Comparison of ENCODE assay signal across 8 mouse cellular contexts in the genomic region with DNA sequence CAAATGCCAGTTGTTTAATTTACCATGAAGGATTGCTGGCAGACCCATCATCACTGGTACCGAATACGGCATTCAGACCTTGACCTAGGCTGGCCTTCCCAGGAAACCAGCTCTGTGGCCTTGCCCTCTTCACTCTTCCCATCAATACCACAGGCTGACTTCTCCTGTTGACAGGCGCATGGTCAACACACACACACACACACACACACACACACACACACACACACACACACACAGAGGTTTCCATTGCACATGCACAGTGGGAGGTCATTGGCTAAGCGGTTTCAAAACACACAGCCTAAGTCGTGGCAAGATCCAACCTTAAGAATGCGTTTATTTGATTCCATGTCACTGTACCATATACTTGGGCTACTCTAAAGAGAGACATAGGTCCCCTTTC.
A peak's percentile ranks its signal among the peaks of the same experiment; 100 is the strongest.
DNase-seq lines count a peak whose midpoint lies in the region; ATAC-seq and TF ChIP-seq lines count a peak whose summit lies in the region.

No protein-coding gene starts in this region.

- no peak overlapping the region for H3K9ac ChIP-seq in midbrain, embryonic 11.5 days (ENCODE audit: low read length)
- no peak overlapping the region for H3K9ac ChIP-seq in midbrain, embryonic 16.5 days (ENCODE audit: low read depth, low read length)
- H3K9ac ChIP-seq in neural tube, embryonic 15.5 days (replicated peaks), result no peak overlapping the region
- no peak overlapping the region for H3K9ac ChIP-seq in forebrain, embryonic 14.5 days (ENCODE audit: low read length)

- intact Hi-C loops in gastrocnemius, adult 2 months (cut with DNase I), result loop anchor here (10.0 kb wide), 1 partner anchor 210 kb away; no protein-coding TSS in a partner anchor

- H3K9me3 ChIP-seq in midbrain, embryonic 11.5 days (ENCODE audit: control insufficient read depth, low read length), result no peaks in the 10 kb centered on the region
- H3K9me3 ChIP-seq in midbrain, embryonic 16.5 days (replicated peaks; ENCODE audit: control insufficient read depth, low read length, poor library complexity, severe bottlenecking), result no peaks in the 10 kb centered on the region
- no peaks in the 10 kb centered on the region for H3K9me3 ChIP-seq in neural tube, embryonic 15.5 days (replicated peaks)
- H3K9me3 ChIP-seq in forebrain, embryonic 14.5 days (replicated peaks; ENCODE audit: control insufficient read depth, low read length), result no peaks in the 10 kb centered on the region

- peak; percentile 23; the same call in 1 of the 2 replicates for ATAC-seq in midbrain, embryonic 11.5 days (ENCODE audit: low FRiP score)
- ATAC-seq in midbrain, embryonic 16.5 days, result no peak
- no peak for ATAC-seq in neural tube, embryonic 15.5 days (ENCODE audit: low FRiP score)
- ATAC-seq in forebrain, embryonic 14.5 days, result no peak

- H3K4me1 ChIP-seq in midbrain, embryonic 11.5 days (ENCODE audit: control insufficient read depth, insufficient read depth, low read length), result peaks cover 13% of the 10 kb centered on the region; the same call in 1 of the 2 replicates
- peaks cover 8% of the 10 kb centered on the region for H3K4me1 ChIP-seq in midbrain, embryonic 16.5 days (ENCODE audit: control insufficient read depth, insufficient read depth, low read length)
- peaks cover 25% of the 10 kb centered on the region for H3K4me1 ChIP-seq in neural tube, embryonic 15.5 days
- peaks cover 13% of the 10 kb centered on the region for H3K4me1 ChIP-seq in forebrain, embryonic 14.5 days (ENCODE audit: control insufficient read depth, insufficient read depth, low read length)

- DNase-seq in gastrocnemius, adult 2 months, result no peak
- no peak for DNase-seq in gastrocnemius, postnatal 4 days (ENCODE audit: low spot score in 2 of 2)
- no peak for DNase-seq in midbrain, embryonic 11.5 days (ENCODE audit: low spot score, missing footprints)
- DNase-seq in kidney, postnatal 25 days, result peak; percentile 15 to 33
- no peak for DNase-seq in forebrain, embryonic 14.5 days (ENCODE audit: low spot score)
- no peak for DNase-seq in frontal cortex, postnatal 25 days (ENCODE audit: low spot score in 2 of 2)

- WGBS in midbrain, embryonic 11.5 days, result 38% methylated on average over 6 of the region's 6 CpGs
- WGBS in midbrain, embryonic 16.5 days, result 52% methylated on average over 6 of the region's 6 CpGs
- WGBS in neural tube, embryonic 15.5 days, result 56% methylated on average over 6 of the region's 6 CpGs
- 45% methylated on average over 6 of the region's 6 CpGs for WGBS in forebrain, embryonic 14.5 days

- TF ChIP-seq CTCF in gastrocnemius, adult 2 months (IDR thresholded peaks at IDR 0.05), result no peak

- H3K27me3 ChIP-seq in midbrain, embryonic 11.5 days (ENCODE audit: control insufficient read depth, insufficient read depth, low read length), result no peaks in the 10 kb centered on the region
- no peaks in the 10 kb centered on the region for H3K27me3 ChIP-seq in midbrain, embryonic 16.5 days (ENCODE audit: control insufficient read depth, insufficient read depth, low read depth, low read length)
- H3K27me3 ChIP-seq in neural tube, embryonic 15.5 days (replicated peaks), result no peaks in the 10 kb centered on the region
- H3K27me3 ChIP-seq in forebrain, embryonic 14.5 days (replicated peaks; ENCODE audit: control insufficient read depth, insufficient read depth, low read length), result no peaks in the 10 kb centered on the region

- peak overlapping the region; percentile 81; the same call in 1 of the 2 replicates for H3K27ac ChIP-seq in gastrocnemius, adult 2 months
- H3K27ac ChIP-seq in midbrain, embryonic 11.5 days (ENCODE audit: low read depth, low read length), result no peak overlapping the region
- H3K27ac ChIP-seq in midbrain, embryonic 16.5 days (ENCODE audit: low read length), result no peak overlapping the region
- peak overlapping the region; percentile 18; the same call in 1 of the 2 replicates for H3K27ac ChIP-seq in neural tube, embryonic 15.5 days (replicated peaks)
- no peak overlapping the region for H3K27ac ChIP-seq in forebrain, embryonic 14.5 days (ENCODE audit: low read depth, low read length)

- H3K4me3 ChIP-seq in gastrocnemius, adult 2 months, result no peak overlapping the region
- H3K4me3 ChIP-seq in midbrain, embryonic 11.5 days (ENCODE audit: low read depth, low read length), result no peak overlapping the region
- H3K4me3 ChIP-seq in midbrain, embryonic 16.5 days (ENCODE audit: low read depth, low read length), result no peak overlapping the region
- H3K4me3 ChIP-seq in neural tube, embryonic 15.5 days (replicated peaks), result no peak overlapping the region
- H3K4me3 ChIP-seq in forebrain, embryonic 14.5 days (ENCODE audit: low read depth, low read length), result no peak overlapping the region

- H3K4me2 ChIP-seq in midbrain, embryonic 11.5 days, result no peak overlapping the region
- H3K4me2 ChIP-seq in midbrain, embryonic 16.5 days (ENCODE audit: low read length), result no peak overlapping the region
- H3K4me2 ChIP-seq in neural tube, embryonic 15.5 days, result peak overlapping the region; percentile 72; the same call in 1 of the 2 replicates
- no peak overlapping the region for H3K4me2 ChIP-seq in forebrain, embryonic 14.5 days (ENCODE audit: low read length)

- H3K36me3 ChIP-seq in midbrain, embryonic 11.5 days (ENCODE audit: control insufficient read depth, insufficient read depth, low read length), result no peaks in the 10 kb centered on the region
- H3K36me3 ChIP-seq in midbrain, embryonic 16.5 days (ENCODE audit: control insufficient read depth, insufficient read depth, low read length), result no peaks in the 10 kb centered on the region
- no peaks in the 10 kb centered on the region for H3K36me3 ChIP-seq in neural tube, embryonic 15.5 days
- no peaks in the 10 kb centered on the region for H3K36me3 ChIP-seq in forebrain, embryonic 14.5 days (ENCODE audit: control insufficient read depth, insufficient read depth, low read length)

Comparison
In these comparisons a context has a peak if more than half of its experiments do, and no peak if none do; other contexts are left out.
1. DNase-seq: peak in kidney, postnatal 25 days (2 of 2); none in gastrocnemius, adult 2 months (single experiment), gastrocnemius, postnatal 4 days (0 of 2), midbrain, embryonic 11.5 days (single experiment), forebrain, embryonic 14.5 days (single experiment) and frontal cortex, postnatal 25 days (0 of 2).
2. H3K27ac ChIP-seq: peak in gastrocnemius, adult 2 months (single experiment) and neural tube, embryonic 15.5 days (single experiment); none in midbrain, embryonic 11.5 days (single experiment), midbrain, embryonic 16.5 days (single experiment) and forebrain, embryonic 14.5 days (single experiment).